Mouse (Mus musculus) A20 (cell line): ENCODE measurements around the gene Serpinb9g.
"Not testable (repeated sequence)": the region's sequence is repeated elsewhere in the genome, so short reads cannot be mapped to it uniquely, and the experiment has no call there.

Experiments used
- DNase-seq: peaks from one replicate; pipeline ENCODE4 v3.0.0-alpha.2; 2011; ENCODE audit warnings: low read depth, low spot score

Serpinb9g gene

DNA sequence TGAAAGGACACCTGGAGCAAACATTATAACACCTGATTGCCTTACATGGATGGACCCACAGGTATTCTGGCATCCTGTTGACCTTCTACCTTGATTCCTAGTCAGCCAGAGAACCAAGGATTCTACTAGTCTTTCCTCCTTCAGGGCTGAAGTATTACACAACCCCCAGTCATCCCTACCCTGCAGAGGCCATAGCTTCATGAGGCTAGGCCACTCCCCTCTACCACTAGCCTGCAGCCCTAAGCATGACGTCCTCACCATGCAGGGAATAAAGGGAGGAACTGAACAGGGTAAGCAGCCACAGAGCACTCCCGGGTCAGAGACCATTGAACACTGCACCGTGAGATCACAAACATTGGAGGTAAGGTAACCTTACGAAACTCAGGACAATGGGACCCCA lies at the start of gene Serpinb9g:
TSS of gene Serpinb9g (plus strand) at position 301 of the 400 bp plus-strand sequence.
- DNase-seq, result not testable (repeated sequence)

DNA sequence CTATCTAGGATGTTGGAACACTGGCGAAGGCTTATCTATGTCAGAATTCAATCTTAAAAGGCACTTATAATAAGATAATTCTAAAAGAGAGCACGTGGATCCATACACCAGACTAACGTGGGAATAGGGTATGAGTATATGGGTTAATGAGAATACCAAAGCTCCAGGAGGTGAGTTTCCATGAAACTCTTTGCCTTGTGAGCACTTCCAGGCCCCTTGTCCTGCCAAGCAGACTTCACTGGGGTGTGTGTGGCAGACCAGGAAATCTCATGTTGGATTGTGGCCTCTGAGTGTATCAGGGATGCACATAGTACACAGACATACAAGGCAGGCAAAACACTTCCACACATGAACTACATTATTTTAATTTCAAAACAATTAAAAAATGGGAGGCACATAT lies 718 bp upstream of the Serpinb9g start:
- DNase-seq, result not testable (repeated sequence)

DNA sequence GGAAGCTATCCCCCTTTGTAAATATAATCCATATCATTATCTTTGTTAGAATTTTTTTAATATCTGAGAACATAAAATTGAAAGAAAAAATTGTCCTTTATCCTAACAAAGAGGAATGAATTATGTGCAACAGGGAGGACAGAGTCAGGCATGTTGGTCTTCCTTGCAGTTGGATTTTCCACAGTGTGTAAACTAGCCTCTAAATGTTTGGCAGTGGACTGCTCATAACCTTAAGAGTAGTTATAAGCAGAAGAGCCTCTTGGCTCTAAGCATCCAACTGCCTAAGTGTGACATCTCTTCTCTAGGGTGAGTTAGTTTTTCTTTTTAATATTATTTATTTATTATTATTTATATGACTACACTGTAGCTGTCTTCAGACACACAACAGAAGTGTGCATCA lies 40.0 kb downstream of the Serpinb9g start:
- no peak for DNase-seq

DNA sequence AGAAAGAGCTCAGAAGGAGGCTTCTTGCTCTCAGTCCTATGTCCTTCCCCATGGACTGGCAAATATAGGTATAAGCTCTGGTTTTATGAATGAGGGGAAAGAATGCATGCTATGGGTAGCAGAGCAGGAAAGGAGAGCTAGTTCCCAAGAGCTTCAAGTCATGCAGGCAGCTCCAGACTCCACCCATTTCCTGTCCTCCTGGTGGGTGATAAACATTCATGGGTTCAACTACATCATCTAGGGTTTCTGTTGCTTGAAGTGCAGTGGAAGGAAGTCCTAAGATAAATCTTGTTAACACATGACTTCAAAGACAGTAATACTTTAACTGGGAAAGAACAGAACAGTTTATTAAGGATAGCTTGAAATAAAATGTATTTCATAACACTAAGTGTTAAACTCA lies 48.2 kb downstream of the Serpinb9g start:
- DNase-seq, result no peak
